Comparison of ENCODE assay signal across 12 mouse cellular contexts in the genomic region with DNA sequence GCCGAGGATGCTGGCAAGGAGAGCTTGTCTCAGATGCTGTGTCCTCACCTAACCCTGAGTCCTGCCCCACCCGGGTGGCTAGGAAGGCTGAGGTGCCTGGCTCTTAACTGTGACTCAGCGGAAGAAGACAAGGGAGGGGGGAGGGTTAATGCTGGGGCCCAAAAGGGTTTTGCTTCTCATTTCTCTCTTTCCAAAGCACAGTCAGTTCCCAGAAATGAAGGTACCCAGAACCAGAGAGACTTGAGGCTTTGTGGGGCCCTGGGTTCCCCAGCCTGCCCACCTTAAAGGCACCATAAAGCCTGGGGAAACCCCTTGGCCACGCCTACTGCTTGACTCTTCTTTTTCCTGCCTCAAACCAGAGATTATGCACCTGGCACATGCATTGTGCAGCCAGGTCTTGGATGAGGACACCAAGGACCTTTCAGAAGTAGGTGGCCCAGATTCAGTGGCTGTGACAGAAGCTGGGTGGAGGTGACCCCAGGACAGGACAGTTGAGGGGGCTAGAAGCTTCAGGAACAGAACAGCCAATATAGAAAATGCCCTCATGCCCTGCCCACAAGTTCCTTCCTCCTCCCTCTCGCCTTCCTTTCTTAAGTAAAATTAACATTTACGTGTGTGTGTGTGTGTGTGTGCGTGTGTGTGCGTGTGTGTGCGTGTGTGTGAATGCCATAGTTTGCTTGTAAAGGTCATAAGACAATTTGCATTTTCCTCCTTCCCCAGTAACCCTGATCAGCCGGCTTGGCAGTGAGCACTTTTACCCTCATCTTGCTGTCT. TPM values are rescaled to one million over a fixed set of nuclear protein-coding genes. Genes with fewer than 3 reads are reported as not detected.
DNase-seq lines count a peak whose midpoint lies in the region; ATAC-seq and TF ChIP-seq lines count a peak whose summit lies in the region.
"Had no signal": no experiment of that assay in that cellular context is flagged by ENCODE, and none has a peak within 500 bp of the region (broad histone marks: within the 10 kb centered on the region; RNA-seq: fewer than 3 reads in every experiment).

No protein-coding gene starts in this region.

- peak; percentile 76 for ATAC-seq in intestine, postnatal 0 days
- ATAC-seq in neural tube, embryonic 15.5 days (ENCODE audit: low FRiP score) = no peak

- no peak overlapping the region for H3K4me2 ChIP-seq in intestine, postnatal 0 days (replicated peaks; ENCODE audit: low read depth)
- H3K4me2 ChIP-seq in neural tube, embryonic 15.5 days = no peak overlapping the region
- H3K4me2 ChIP-seq: embryonic facial prominence, embryonic 15.5 days; limb, embryonic 12.5 days; neural tube, embryonic 12.5 days had no signal

- no peaks in the 10 kb centered on the region for H3K9me3 ChIP-seq in intestine, postnatal 0 days (ENCODE audit: control insufficient read depth)
- H3K9me3 ChIP-seq in neural tube, embryonic 15.5 days (replicated peaks) = no peaks in the 10 kb centered on the region
- H3K9me3 ChIP-seq in limb, embryonic 10.5 days (replicated peaks) = no peaks in the 10 kb centered on the region
- H3K9me3 ChIP-seq: embryonic facial prominence, embryonic 15.5 days; limb, embryonic 12.5 days; neural tube, embryonic 12.5 days had no signal

- H3K27me3 ChIP-seq in intestine, postnatal 0 days (replicated peaks; ENCODE audit: control insufficient read depth, insufficient read depth, low read length) = no peaks in the 10 kb centered on the region
- H3K27me3 ChIP-seq in neural tube, embryonic 15.5 days (replicated peaks) = no peaks in the 10 kb centered on the region
- H3K27me3 ChIP-seq in limb, embryonic 10.5 days (ENCODE audit: low read depth, poor library complexity, severe bottlenecking) = no peaks in the 10 kb centered on the region
- H3K27me3 ChIP-seq: embryonic facial prominence, embryonic 15.5 days; limb, embryonic 12.5 days; neural tube, embryonic 12.5 days had no signal

- peak; percentile 93 for DNase-seq in CD4-positive helper T cell, adult 2 months (ENCODE audit: low read depth, low spot score)
- peak; percentile 90 for DNase-seq in MEL-GATA-1-ER (ENCODE audit: extremely low read depth, low read depth)
- DNase-seq in spleen, adult 12 weeks (ENCODE audit: low spot score) = peak; percentile 26
- DNase-seq in layer of hippocampus, adult 2 months (ENCODE audit: low spot score in 2 of 2) = no peak
- no peak for DNase-seq in limb, embryonic 10.5 days (ENCODE audit: low spot score)
- no peak for DNase-seq in Muller cell, postnatal 12 days (ENCODE audit: inconsistent ontology term)
- DNase-seq: heart, postnatal 36 days had no signal

- H3K36me3 ChIP-seq in intestine, postnatal 0 days (ENCODE audit: control insufficient read depth, insufficient read depth) = no peaks in the 10 kb centered on the region
- no peaks in the 10 kb centered on the region for H3K36me3 ChIP-seq in neural tube, embryonic 15.5 days
- no peaks in the 10 kb centered on the region for H3K36me3 ChIP-seq in limb, embryonic 10.5 days
- H3K36me3 ChIP-seq: embryonic facial prominence, embryonic 15.5 days; limb, embryonic 12.5 days; neural tube, embryonic 12.5 days had no signal

- WGBS in intestine, postnatal 0 days = 37% methylated on average over 10 of the region's 10 CpGs
- WGBS in neural tube, embryonic 15.5 days = 69% methylated on average over 10 of the region's 10 CpGs
- WGBS in limb, embryonic 10.5 days = 73% methylated on average over 10 of the region's 10 CpGs

- H3K4me1 ChIP-seq in intestine, postnatal 0 days (replicated peaks; ENCODE audit: control insufficient read depth, insufficient read depth, low read length) = peaks cover 9% of the 10 kb centered on the region
- no peaks in the 10 kb centered on the region for H3K4me1 ChIP-seq in neural tube, embryonic 15.5 days
- 0 out of 2 replicates have a peak, but pooled peaks cover 6% of the 10 kb centered on the region for H3K4me1 ChIP-seq in limb, embryonic 10.5 days
- H3K4me1 ChIP-seq: limb, embryonic 12.5 days; neural tube, embryonic 12.5 days had no signal

- H3K27ac ChIP-seq in intestine, postnatal 0 days (ENCODE audit: low read depth, low read length) = no peak overlapping the region; the same call in 1 of the 2 replicates
- no peak overlapping the region for H3K27ac ChIP-seq in neural tube, embryonic 15.5 days (replicated peaks)
- no peak overlapping the region for H3K27ac ChIP-seq in layer of hippocampus, adult 2 months
- no peak overlapping the region for H3K27ac ChIP-seq in limb, embryonic 10.5 days
- H3K27ac ChIP-seq: embryonic facial prominence, embryonic 15.5 days; limb, embryonic 12.5 days; neural tube, embryonic 12.5 days had no signal

- H3K9ac ChIP-seq in intestine, postnatal 0 days (ENCODE audit: low read depth, low read length) = no peak overlapping the region
- H3K9ac ChIP-seq in neural tube, embryonic 15.5 days (replicated peaks) = no peak overlapping the region
- H3K9ac ChIP-seq: embryonic facial prominence, embryonic 15.5 days; limb, embryonic 12.5 days; neural tube, embryonic 12.5 days had no signal

- H3K4me3 ChIP-seq in intestine, postnatal 0 days (ENCODE audit: low read depth, low read length) = no peak overlapping the region
- H3K4me3 ChIP-seq in neural tube, embryonic 15.5 days (replicated peaks) = no peak overlapping the region
- no peak overlapping the region for H3K4me3 ChIP-seq in layer of hippocampus, adult 2 months
- H3K4me3 ChIP-seq in limb, embryonic 10.5 days = no peak overlapping the region
- H3K4me3 ChIP-seq: embryonic facial prominence, embryonic 15.5 days; limb, embryonic 12.5 days; neural tube, embryonic 12.5 days had no signal

- TF ChIP-seq CTCF in intestine, postnatal 0 days (IDR thresholded peaks at IDR 0.05; ENCODE audit: low read depth) = no peak
- TF ChIP-seq CTCF in layer of hippocampus, adult 2 months (conservative IDR thresholded peaks at IDR 0.05) = no peak

RNA-seq across cellular contexts. Expression of a gene that starts 17.2 kb away (rescaled TPM):
- 9.4 and 12.1 TPM in 2 replicates for polyA plus RNA-seq in intestine, postnatal 0 days (2015; fragmentation: Nextera tagmentation; extraction: Ambion mirVana)
- 12.6 and 15.5 TPM in 2 replicates for polyA plus RNA-seq in neural tube, embryonic 15.5 days (2015; fragmentation: Nextera tagmentation; extraction: Ambion mirVana)
- total RNA-seq in layer of hippocampus, adult 2 months (2021) = 1 to 10 TPM; 3.0 to 3.7 TPM
- 4.3 and 5.1 TPM in 2 replicates for polyA plus RNA-seq in limb, embryonic 10.5 days (2016; fragmentation: Nextera tagmentation; extraction: Ambion mirVana)

RNA-seq across cellular contexts. Expression of a gene that starts 23.3 kb away (rescaled TPM):
- 26.2 and 30.4 TPM in 2 replicates for polyA plus RNA-seq in intestine, postnatal 0 days (2015; fragmentation: Nextera tagmentation; extraction: Ambion mirVana)
- 2.2 and 9.4 TPM in 2 replicates for polyA plus RNA-seq in neural tube, embryonic 15.5 days (2015; fragmentation: Nextera tagmentation; extraction: Ambion mirVana)
- 1 to 10 TPM; 2.2 to 2.3 TPM for total RNA-seq in layer of hippocampus, adult 2 months (2021)
- 5.3 and 5.9 TPM in 2 replicates for polyA plus RNA-seq in limb, embryonic 10.5 days (2016; fragmentation: Nextera tagmentation; extraction: Ambion mirVana)

RNA-seq across cellular contexts. Expression of a gene that starts 25.2 kb away (rescaled TPM):
- polyA plus RNA-seq in intestine, postnatal 0 days (2015; fragmentation: Nextera tagmentation; extraction: Ambion mirVana) = 5.9 and 8.2 TPM in 2 replicates
- polyA plus RNA-seq in neural tube, embryonic 15.5 days (2015; fragmentation: Nextera tagmentation; extraction: Ambion mirVana) = 16.3 and 18.2 TPM in 2 replicates
- total RNA-seq in layer of hippocampus, adult 2 months (2021) = 10 to 100 TPM; 15.9 to 21.4 TPM
- 10.3 and 12.2 TPM in 2 replicates for polyA plus RNA-seq in limb, embryonic 10.5 days (2016; fragmentation: Nextera tagmentation; extraction: Ambion mirVana)

RNA-seq across cellular contexts. Expression of a gene that starts 27.4 kb away (rescaled TPM):
- polyA plus RNA-seq in intestine, postnatal 0 days (2015; fragmentation: Nextera tagmentation; extraction: Ambion mirVana) = 0.14 and 0.20 TPM in 2 replicates
- 7.8 and 9.1 TPM in 2 replicates for polyA plus RNA-seq in neural tube, embryonic 15.5 days (2015; fragmentation: Nextera tagmentation; extraction: Ambion mirVana)
- total RNA-seq in layer of hippocampus, adult 2 months (2021) = 1 to 10 TPM; 2.5 to 2.9 TPM
- 0.72 and 0.74 TPM in 2 replicates for polyA plus RNA-seq in limb, embryonic 10.5 days (2016; fragmentation: Nextera tagmentation; extraction: Ambion mirVana)

Comparison
In these comparisons a context has a peak if more than half of its experiments do, and no peak if none do; other contexts are left out.
1. DNase-seq: peak in CD4-positive helper T cell, adult 2 months (single experiment), MEL-GATA-1-ER (single experiment) and spleen, adult 12 weeks (single experiment); none in layer of hippocampus, adult 2 months (0 of 2), limb, embryonic 10.5 days (single experiment) and Muller cell, postnatal 12 days (single experiment).